Mouse (Mus musculus) brain, embryonic 14.5 days (tissue): ENCODE measurements around the gene Tlr9.

Experiments
- CTCF ChIP-seq: fragments of 200-500 bp; IDR thresholded peaks from 2 replicates; pipeline ENCODE4 v1.5.1; 2012; ENCODE audit warnings: inconsistent platforms, mild to moderate bottlenecking, moderate library complexity, borderline replicate concordance; ENCODE audit not compliant: insufficient read depth, insufficient read length; ENCODE audit errors: extremely low read depth
- POLR2A ChIP-seq: fragments of 200-500 bp; IDR thresholded peaks from 2 replicates; pipeline ENCODE4 v1.6.1; 2012; ENCODE audit warnings: mild to moderate bottlenecking, inconsistent platforms, borderline replicate concordance; ENCODE audit not compliant: poor library complexity, insufficient read depth, insufficient read length, severe bottlenecking; ENCODE audit errors: extremely low read depth

GRCm38 (mm10) chr9:106211680-106212593 lies 10.5 kb upstream of the Tlr9 start:
- peak; percentile 12; the same call in 1 of the 2 replicates for TF ChIP-seq POLR2A
- peak; percentile 100 for TF ChIP-seq CTCF
